Mouse (Mus musculus): ENCODE results near the gene Phldb1. TPM values are rescaled to one million over a fixed set of nuclear protein-coding genes. Genes with fewer than 3 reads are reported as not detected.
A peak's percentile ranks its signal among the peaks of the same experiment; 100 is the strongest.

Gene Phldb1
- polyA plus RNA-seq, 1 experiment from 2014 or later, result 37.8 TPM

DNA sequence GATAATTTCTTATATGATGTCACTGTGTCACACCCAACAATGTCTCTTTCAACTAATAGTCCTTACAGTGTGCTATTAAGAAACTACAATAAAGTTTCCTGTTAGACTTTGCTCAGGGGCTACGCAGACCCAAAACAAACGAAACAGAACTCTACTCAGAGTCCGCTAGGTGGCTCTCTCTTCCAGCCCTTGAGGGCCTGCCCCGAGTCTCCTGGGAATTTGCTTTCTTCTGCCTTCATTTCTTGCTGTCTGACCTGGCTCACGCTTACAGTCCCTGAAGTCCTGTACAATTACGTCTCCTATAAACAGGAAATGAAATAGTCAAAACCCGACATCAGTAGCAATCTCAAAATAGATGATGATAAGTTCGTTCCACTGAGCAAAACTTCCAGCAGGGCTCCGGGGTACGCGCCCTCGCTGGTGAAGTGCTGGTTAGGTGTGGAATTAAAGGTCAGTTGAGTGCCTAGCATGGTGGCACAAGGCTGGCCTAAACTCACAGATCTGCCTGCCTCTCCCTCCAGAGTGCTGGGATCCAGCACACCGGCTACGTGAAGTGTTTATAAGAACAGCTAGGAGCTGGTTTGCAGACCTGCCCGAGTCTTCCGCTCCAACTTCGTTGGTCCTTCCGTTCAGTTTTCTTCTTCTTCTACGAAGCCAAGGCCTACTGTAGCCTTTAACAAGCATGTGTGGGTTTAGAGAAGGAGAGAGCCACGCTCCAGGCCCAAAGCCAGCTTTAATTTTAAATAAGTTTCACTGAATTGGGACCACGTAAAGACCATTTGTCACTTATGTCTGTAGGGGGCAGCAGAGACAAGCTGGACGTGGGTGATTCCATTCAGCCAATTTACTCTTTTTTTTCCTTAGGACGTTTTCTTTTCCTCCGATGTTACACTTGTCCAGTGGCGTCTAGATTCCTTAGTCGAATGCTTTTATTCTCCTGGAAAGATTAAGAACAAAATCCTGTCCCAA is 79.6 kb downstream of the Phldb1 start:
- no peaks in the 10 kb centered on the region for H3K9me3 ChIP-seq
- no peaks in the 10 kb centered on the region for H3K27me3 ChIP-seq (ENCODE audit: poor library complexity, severe bottlenecking)
- peak overlapping the region; percentile 32 for H3K4me3 ChIP-seq
- peaks cover 6% of the 10 kb centered on the region for H3K4me1 ChIP-seq
- peak; percentile 54 for DNase-seq (ENCODE audit: extremely low spot score, low spot score)
- H3K27ac ChIP-seq, result no peak overlapping the region
- H3K36me3 ChIP-seq (replicated peaks), result no peaks in the 10 kb centered on the region
- 31% methylated on average over 26 of the region's 26 CpGs for WGBS

DNA sequence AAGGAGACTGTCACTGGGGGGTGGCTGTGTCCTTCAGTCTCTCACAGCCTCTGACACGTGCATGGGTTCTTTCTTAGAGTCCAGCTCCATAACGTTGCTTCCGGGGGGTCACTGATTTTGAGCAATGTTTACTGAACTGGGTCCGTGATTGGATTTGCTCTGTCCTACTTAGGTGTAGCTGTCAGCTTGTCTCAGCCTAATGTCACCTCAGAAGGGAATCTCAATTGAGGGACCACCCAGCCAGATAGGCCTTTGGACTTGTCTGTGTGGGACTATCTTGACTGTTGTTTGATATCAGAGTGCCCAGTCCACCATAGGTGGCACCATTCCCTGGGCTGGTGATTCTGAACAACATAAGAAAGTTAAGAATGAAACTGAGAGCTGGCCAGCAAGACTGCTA is 81.1 kb downstream of the Phldb1 start:
- Histone ChIP-seq H3K4me1 (peaks cover 6% of the 10 kb centered on the region), H3K36me3 (replicated peaks) (no peaks in the 10 kb centered on the region), H3K27ac (no peak overlapping the region), H3K27me3 (ENCODE audit: poor library complexity, severe bottlenecking) (no peaks in the 10 kb centered on the region), H3K9me3 (no peaks in the 10 kb centered on the region), H3K4me3 (no peak overlapping the region)
- 73% methylated on average over 4 of the region's 4 CpGs for WGBS
- DNase-seq (ENCODE audit: extremely low spot score, low spot score), result no peak

DNA sequence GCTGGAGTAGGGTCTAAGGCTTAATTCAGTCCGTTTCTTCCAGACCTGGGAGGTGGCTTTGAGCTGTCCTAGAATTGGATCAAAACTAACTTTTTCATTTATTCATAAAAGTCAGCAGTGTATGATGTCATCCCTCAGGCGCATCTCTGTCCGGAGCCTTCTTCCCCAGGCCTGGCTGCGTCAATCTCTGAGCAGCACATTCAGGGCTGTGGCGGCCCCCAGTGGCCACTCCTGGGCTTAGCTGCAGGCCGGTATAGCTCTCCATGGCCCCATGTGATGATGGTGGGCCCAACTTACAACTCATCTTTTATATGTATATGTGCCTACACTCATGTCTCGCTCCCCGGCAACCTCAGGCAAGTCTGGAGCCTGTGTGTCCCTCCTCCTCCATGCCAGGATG is 83.0 kb downstream of the Phldb1 start:
- Histone ChIP-seq H3K4me1 (peaks cover 6% of the 10 kb centered on the region), H3K27ac (no peak overlapping the region), H3K4me3 (no peak overlapping the region), H3K36me3 (replicated peaks) (no peaks in the 10 kb centered on the region), H3K9me3 (no peaks in the 10 kb centered on the region), H3K27me3 (ENCODE audit: poor library complexity, severe bottlenecking) (no peaks in the 10 kb centered on the region)
- 11% methylated on average over 8 of the region's 8 CpGs for WGBS
- DNase-seq (ENCODE audit: extremely low spot score, low spot score), result peak; percentile 56

DNA sequence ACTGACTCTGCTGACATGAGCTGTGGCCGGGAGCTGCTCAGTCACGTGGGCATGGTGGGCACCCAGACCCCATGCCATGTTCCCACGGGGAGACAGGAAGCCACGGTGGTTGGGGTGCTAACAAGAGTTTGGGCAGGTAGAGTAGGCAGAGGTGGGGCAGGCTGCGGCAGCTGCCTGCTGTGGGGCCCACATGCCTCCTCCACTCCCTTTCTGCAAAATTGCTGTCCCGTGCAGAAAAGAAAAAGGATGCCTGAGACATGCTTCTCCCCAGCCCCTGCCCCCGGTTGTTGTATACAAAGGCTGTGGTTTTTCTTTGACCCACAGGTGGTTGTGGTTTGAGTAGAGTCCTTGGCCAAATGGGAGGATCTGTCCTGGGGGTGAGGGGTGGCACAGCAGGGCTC is 86.1 kb downstream of the Phldb1 start:
- no peaks in the 10 kb centered on the region for H3K27me3 ChIP-seq (ENCODE audit: poor library complexity, severe bottlenecking)
- H3K4me3 ChIP-seq, result no peak overlapping the region
- H3K4me1 ChIP-seq, result no peaks in the 10 kb centered on the region; the same call in 1 of the 2 replicates
- 83% methylated on average over 7 of the region's 7 CpGs for WGBS
- no peaks in the 10 kb centered on the region for H3K36me3 ChIP-seq (replicated peaks)
- H3K9me3 ChIP-seq, result no peaks in the 10 kb centered on the region
- H3K27ac ChIP-seq, result no peak overlapping the region
- DNase-seq (ENCODE audit: extremely low spot score, low spot score), result peak; percentile 11

DNA sequence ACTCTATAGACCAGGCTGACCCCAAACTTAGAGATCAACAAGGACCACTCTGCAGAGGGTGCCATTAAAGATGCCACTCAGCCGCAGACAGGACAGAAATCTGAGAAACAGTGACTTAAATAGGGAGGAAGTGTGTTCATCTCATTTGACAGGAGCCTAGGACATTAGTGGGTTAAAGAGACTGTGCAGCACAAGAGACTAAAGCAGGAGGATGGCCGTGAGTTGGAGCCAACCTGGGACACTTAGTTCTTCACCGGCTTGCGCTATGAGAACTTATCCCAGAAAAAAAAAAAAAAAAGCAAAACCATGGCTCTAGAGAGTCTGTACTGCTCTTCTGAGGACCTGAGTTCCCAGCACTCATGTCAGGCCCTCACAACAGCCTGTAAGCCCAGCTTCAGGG is 87.3 kb downstream of the Phldb1 start:
- Histone ChIP-seq H3K27ac (no peak overlapping the region), H3K27me3 (ENCODE audit: poor library complexity, severe bottlenecking) (no peaks in the 10 kb centered on the region), H3K4me3 (no peak overlapping the region), H3K4me1 (no peaks in the 10 kb centered on the region; the same call in 1 of the 2 replicates), H3K9me3 (no peaks in the 10 kb centered on the region), H3K36me3 (replicated peaks) (no peaks in the 10 kb centered on the region)
- 88% methylated on average over 4 of the region's 4 CpGs for WGBS
- peak; percentile 3 for DNase-seq (ENCODE audit: extremely low spot score, low spot score)

DNA sequence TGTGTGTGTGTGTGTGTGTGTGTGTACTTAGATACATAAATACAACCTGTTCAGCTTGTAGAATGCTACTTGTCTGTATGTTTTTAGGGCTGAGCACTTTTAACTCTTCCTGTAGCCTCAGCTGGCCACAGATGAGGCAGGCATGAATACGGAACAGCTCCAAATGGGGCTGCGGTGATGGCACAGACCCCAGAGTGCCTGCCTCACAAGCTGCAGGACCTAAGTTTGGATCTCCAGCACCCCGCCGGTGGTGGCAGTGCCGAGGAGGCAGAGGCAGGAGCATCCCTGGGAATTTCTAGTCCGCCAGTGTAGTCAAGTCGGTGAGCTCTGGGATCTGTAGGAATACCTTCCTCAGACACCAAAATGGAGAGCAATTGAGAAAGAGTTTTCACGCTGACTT is 88.0 kb downstream of the Phldb1 start:
- H3K36me3 ChIP-seq (replicated peaks), result no peaks in the 10 kb centered on the region; the same call in 1 of the 2 replicates
- no peak overlapping the region for H3K27ac ChIP-seq
- no peaks in the 10 kb centered on the region for H3K27me3 ChIP-seq (ENCODE audit: poor library complexity, severe bottlenecking)
- 93% methylated on average over 8 of the region's 8 CpGs for WGBS
- DNase-seq (ENCODE audit: extremely low spot score, low spot score), result peak; percentile 6
- no peaks in the 10 kb centered on the region; the same call in 1 of the 2 replicates for H3K4me1 ChIP-seq
- H3K4me3 ChIP-seq, result no peak overlapping the region
- no peaks in the 10 kb centered on the region; the same call in 1 of the 2 replicates for H3K9me3 ChIP-seq

DNA sequence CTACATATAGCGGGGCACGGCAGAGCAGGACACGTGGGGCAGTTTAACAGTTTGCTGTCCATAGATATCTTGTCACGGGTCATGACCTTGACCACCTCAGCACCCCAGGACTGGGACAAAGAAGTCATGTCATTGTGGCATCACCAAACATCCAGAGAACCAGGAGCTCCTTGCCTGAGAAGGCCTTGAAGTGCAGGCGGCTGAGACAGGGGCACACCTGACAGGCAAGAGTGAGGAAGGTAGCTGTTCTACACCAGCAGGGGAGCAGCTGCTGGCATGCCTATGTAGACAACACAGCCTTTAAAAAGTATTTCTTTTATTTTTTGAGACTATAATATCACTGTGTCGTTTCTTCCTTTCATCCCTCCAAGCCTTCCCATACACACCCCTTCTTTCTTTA is 88.6 kb downstream of the Phldb1 start:
- Histone ChIP-seq H3K4me3 (no peak overlapping the region), H3K9me3 (no peaks in the 10 kb centered on the region; the same call in 1 of the 2 replicates), H3K4me1 (no peaks in the 10 kb centered on the region; the same call in 1 of the 2 replicates), H3K27ac (no peak overlapping the region), H3K36me3 (replicated peaks) (peaks cover 3% of the 10 kb centered on the region; the same call in 1 of the 2 replicates), H3K27me3 (ENCODE audit: poor library complexity, severe bottlenecking) (no peaks in the 10 kb centered on the region)
- 90% methylated on average over 6 of the region's 6 CpGs for WGBS
- no peak for DNase-seq (ENCODE audit: extremely low spot score, low spot score)

DNA sequence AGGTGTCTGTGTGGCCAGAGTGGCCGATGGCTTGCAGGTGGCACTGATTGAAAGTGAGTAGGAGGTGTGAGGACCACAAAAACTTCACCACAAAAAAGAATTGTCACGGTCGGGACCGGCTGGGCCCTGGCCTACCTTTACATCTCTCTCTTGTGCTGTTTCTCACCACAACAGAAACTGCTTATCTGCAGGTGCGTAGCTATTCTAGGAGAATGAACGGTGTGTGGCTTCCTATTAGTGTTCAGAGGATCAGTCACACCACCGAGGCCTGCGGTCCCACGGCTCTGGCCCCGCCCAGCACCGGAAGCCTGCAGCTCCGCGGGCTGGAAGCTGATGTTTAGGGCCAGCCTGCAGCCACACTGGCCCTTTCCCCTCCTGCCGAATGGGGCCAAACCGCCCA is 89.1 kb downstream of the Phldb1 start:
- no peak overlapping the region for H3K4me3 ChIP-seq
- H3K9me3 ChIP-seq, result no peaks in the 10 kb centered on the region; the same call in 1 of the 2 replicates
- WGBS, result 74% methylated on average over 15 of the region's 15 CpGs
- H3K4me1 ChIP-seq, result no peaks in the 10 kb centered on the region; the same call in 1 of the 2 replicates
- peak; percentile 13 for DNase-seq (ENCODE audit: extremely low spot score, low spot score)
- H3K27ac ChIP-seq, result no peak overlapping the region
- H3K36me3 ChIP-seq (replicated peaks), result peaks cover 5% of the 10 kb centered on the region
- H3K27me3 ChIP-seq (ENCODE audit: poor library complexity, severe bottlenecking), result no peaks in the 10 kb centered on the region

DNA sequence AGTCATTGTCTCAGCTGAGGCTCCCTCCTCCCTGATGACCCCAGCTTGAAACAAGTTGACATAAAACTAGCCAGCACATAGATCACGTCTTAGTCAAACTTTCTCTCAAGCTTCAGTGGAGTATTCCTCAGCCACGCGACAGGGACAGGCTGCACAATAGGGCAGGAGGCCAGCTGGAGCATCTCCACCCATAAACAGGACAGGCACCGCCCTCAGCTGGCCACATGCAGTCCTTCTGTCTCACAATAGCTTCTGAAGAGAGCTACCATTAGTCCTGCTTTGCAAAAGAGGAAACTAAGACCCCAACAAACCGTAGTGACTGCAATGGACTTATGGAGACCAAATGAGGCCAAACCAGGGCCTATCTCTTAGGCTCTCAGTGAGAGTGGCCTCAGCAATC is 89.5 kb downstream of the Phldb1 start:
- DNase-seq (ENCODE audit: extremely low spot score, low spot score), result peak; percentile 11
- Histone ChIP-seq H3K4me1 (no peaks in the 10 kb centered on the region; the same call in 1 of the 2 replicates), H3K27ac (no peak overlapping the region), H3K36me3 (replicated peaks) (peaks cover 10% of the 10 kb centered on the region), H3K9me3 (no peaks in the 10 kb centered on the region; the same call in 1 of the 2 replicates), H3K27me3 (ENCODE audit: poor library complexity, severe bottlenecking) (no peaks in the 10 kb centered on the region), H3K4me3 (no peak overlapping the region)
- 82% methylated on average over 5 of the region's 5 CpGs for WGBS

DNA sequence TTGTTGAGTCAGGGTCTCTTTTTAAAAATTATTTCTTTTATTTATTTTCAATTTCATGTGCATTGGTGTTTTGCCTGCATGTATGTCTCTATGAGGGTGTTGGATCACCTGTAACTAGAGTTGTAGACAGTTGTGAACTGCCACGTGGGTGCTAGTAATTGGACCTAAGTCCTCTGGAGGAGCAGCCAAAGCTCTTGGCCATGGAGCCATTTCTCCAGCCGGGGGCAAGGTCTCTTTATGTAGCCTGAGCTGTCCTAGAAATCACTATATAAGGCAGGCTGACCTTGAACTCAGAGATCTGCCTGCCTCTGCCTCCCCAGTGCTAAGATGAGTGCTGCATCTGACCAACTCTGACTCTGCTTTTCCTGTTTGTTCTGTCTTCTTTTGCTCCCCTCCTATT is 90.8 kb downstream of the Phldb1 start:
- 80% methylated on average over 2 of the region's 2 CpGs for WGBS
- peak; percentile 6 for DNase-seq (ENCODE audit: extremely low spot score, low spot score)

DNA sequence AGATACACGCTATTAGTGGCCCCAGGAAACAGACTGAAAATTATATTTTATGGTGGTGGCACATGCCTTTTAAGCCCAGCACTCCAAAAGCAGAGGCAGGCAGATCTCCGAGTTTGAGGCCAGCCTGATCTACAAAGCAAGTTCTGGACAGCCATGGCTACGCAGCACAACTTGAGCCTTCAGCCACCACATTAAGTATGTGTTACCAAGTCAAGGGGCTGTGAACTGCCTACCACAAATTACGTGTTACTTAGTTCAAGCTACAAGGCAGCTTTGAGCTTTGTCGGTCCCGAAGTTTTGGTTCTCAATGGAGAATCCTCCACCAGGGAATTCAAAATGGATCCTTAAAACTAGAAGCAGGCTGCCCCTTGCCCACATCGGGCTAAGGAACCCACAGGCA is 91.9 kb downstream of the Phldb1 start:
- no peak overlapping the region for H3K4me3 ChIP-seq
- no peaks in the 10 kb centered on the region for H3K27me3 ChIP-seq (ENCODE audit: poor library complexity, severe bottlenecking)
- H3K9me3 ChIP-seq, result no peaks in the 10 kb centered on the region; the same call in 1 of the 2 replicates
- peaks cover 33% of the 10 kb centered on the region for H3K36me3 ChIP-seq (replicated peaks)
- 96% methylated on average over 7 of the region's 7 CpGs for WGBS
- DNase-seq (ENCODE audit: extremely low spot score, low spot score), result peak; percentile 12
- no peaks in the 10 kb centered on the region; the same call in 1 of the 2 replicates for H3K4me1 ChIP-seq
- no peak overlapping the region for H3K27ac ChIP-seq

More for the DNA sequence above, 90.8 kb downstream of the Phldb1 start:
- Histone ChIP-seq H3K4me3 (no peak overlapping the region), H3K27ac (no peak overlapping the region), H3K9me3 (no peaks in the 10 kb centered on the region; the same call in 1 of the 2 replicates), H3K27me3 (ENCODE audit: poor library complexity, severe bottlenecking) (no peaks in the 10 kb centered on the region), H3K36me3 (replicated peaks) (peaks cover 23% of the 10 kb centered on the region), H3K4me1 (no peaks in the 10 kb centered on the region; the same call in 1 of the 2 replicates)

DNA sequence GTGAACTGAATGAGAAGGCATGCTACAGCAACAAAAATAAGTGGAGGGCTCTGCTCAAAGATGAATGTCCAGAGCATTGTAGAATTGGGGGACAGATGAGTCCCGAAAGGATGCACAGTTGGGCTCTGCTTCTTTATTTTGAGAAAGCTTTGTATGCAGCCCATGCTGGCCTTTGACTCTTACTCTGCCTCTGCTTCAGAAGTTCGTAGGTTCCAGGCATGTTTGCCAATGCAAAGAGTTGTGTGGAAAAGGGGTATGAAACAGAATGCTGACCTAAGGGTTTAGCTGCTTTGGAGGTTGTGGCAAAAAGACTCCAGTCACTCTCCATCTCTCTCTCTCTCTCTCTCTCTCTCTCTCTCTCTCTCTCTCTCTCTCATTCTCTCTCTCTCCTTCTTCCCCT is 93.4 kb downstream of the Phldb1 start:
- no peak overlapping the region for H3K27ac ChIP-seq
- WGBS, result 92% methylated on average over 2 of the region's 2 CpGs
- H3K9me3 ChIP-seq, result no peaks in the 10 kb centered on the region; the same call in 1 of the 2 replicates
- H3K4me3 ChIP-seq, result no peak overlapping the region
- H3K4me1 ChIP-seq, result no peaks in the 10 kb centered on the region; the same call in 1 of the 2 replicates
- DNase-seq (ENCODE audit: extremely low spot score, low spot score), result peak; percentile 13
- peaks cover 48% of the 10 kb centered on the region for H3K36me3 ChIP-seq (replicated peaks)
- no peaks in the 10 kb centered on the region for H3K27me3 ChIP-seq (ENCODE audit: poor library complexity, severe bottlenecking)

All from forebrain, embryonic 10.5 days (tissue).